12 mouse cellular contexts compared by ENCODE assay signal in the genomic region with DNA sequence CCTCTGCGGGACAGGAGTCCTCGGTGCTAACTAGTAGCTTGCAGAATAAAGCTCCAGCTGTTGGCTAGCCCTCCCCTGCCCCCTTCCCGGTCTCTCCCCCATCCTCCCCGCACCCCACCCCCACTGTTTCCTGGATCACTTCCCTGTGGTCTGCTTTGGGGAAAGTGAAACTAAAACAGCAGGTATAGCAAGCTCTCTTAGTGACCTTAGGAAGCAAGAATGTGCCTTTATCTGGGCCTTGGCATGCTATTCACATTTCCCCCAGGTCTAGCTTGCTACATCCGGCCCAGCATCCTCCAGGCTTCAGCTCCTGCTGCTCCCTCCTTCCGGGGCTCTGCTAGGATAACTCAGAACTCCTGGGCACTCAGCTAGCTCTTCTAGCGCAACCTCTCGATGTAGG. TPM values are rescaled to one million over a fixed set of nuclear protein-coding genes. Genes with fewer than 3 reads are reported as not detected.
DNase-seq lines count a peak whose midpoint lies in the region; ATAC-seq lines count a peak whose summit lies in the region.
"Had no signal": no experiment of that assay in that cellular context is flagged by ENCODE, and none has a peak within 500 bp of the region (broad histone marks: within the 10 kb centered on the region; RNA-seq: fewer than 3 reads in every experiment).

No protein-coding gene starts in this region.

- WGBS in liver, embryonic 16.5 days (ENCODE audit: insufficient replicate concordance) = 11% methylated on average over 8 of the region's 8 CpGs

- no peaks in the 10 kb centered on the region for H3K36me3 ChIP-seq in liver, embryonic 16.5 days (ENCODE audit: control insufficient read depth, insufficient read depth)

- peak; percentile 37 to 47 for DNase-seq in heart, adult 18-20 months
- no peak for DNase-seq in heart, adult 8-10 months (ENCODE audit: low spot score)
- peak; percentile 35 for DNase-seq in Muller cell, postnatal 12 days (ENCODE audit: inconsistent ontology term)
- no peak for DNase-seq in frontal cortex, postnatal 14 days (ENCODE audit: low spot score in 2 of 2)
- no peak for DNase-seq in frontal cortex, postnatal 25 days (ENCODE audit: low spot score in 2 of 2)
- DNase-seq in frontal cortex, adult 2 months (ENCODE audit: extremely low spot score in 1 of 2, low spot score in 1 of 2) = no peak
- DNase-seq: retina, postnatal 1 day had no signal

- peaks cover 13% of the 10 kb centered on the region for H3K4me1 ChIP-seq in liver, embryonic 16.5 days (ENCODE audit: control insufficient read depth, low read depth, low read length)

- peak overlapping the region; percentile 36 for H3K4me2 ChIP-seq in liver, embryonic 16.5 days (ENCODE audit: low read depth, low read length)

- peak; percentile 30 to 57; a peak in 3 of 4 replicates for ATAC-seq in hematopoietic stem cell, adult 5-6 weeks (replicated peaks in 1 of 2; ENCODE audit: insufficient read depth in 1 of 2, low FRiP score in 2 of 2, low TSS enrichment in 1 of 2, low read depth in 1 of 2, poor library complexity in 2 of 2, severe bottlenecking in 2 of 2)
- no peak for ATAC-seq in liver, embryonic 16.5 days (ENCODE audit: low read depth)
- ATAC-seq: CD4-positive, CD25-positive, alpha-beta regulatory T cell, adult 4 months had no signal

- H3K27me3 ChIP-seq in liver, embryonic 16.5 days (ENCODE audit: control insufficient read depth, insufficient read depth, low read depth, low read length) = peaks cover 30% of the 10 kb centered on the region

- peak overlapping the region; percentile 24; the same call in 1 of the 2 replicates for H3K4me3 ChIP-seq in liver, embryonic 16.5 days (ENCODE audit: low read depth, low read length)

- H3K9me3 ChIP-seq in liver, embryonic 16.5 days (replicated peaks; ENCODE audit: control insufficient read depth, low read length) = no peaks in the 10 kb centered on the region

- no peak overlapping the region for H3K9ac ChIP-seq in liver, embryonic 16.5 days (ENCODE audit: low read depth, low read length)

- no peak overlapping the region for H3K27ac ChIP-seq in liver, embryonic 16.5 days (ENCODE audit: low read length)

RNA-seq across cellular contexts. Expression of gene Pou3f1, which starts 10.0 kb away (rescaled TPM):
- total RNA-seq in heart, adult 18-20 months (2021) = under 1 TPM; 0.15 to 0.33 TPM
- under 1 TPM; 0.09 to 0.31 (median 0.14) TPM for total RNA-seq in heart, adult 8-10 months (2022)
- total RNA-seq in hematopoietic stem cell, adult 5-6 weeks (2017) = not detected in 2 replicates
- polyA plus RNA-seq in liver, embryonic 16.5 days (2015; fragmentation: Nextera tagmentation; extraction: Ambion mirVana) = not detected in 2 replicates
- 6.9 and 11.6 TPM in 2 replicates for polyA plus RNA-seq in frontal cortex, adult 2 months (2012; rRNA removed)
- total RNA-seq: common myeloid progenitor, adult 5-6 weeks had no signal
- polyA plus RNA-seq: CD4-positive, CD25-positive, alpha-beta regulatory T cell, adult 4 months had no signal

RNA-seq across cellular contexts. Expression of gene 3100002H09Rik, which starts 36.0 kb away (rescaled TPM):
- not detected for total RNA-seq in heart, adult 18-20 months (2021)
- not detected for total RNA-seq in heart, adult 8-10 months (2022)
- total RNA-seq in hematopoietic stem cell, adult 5-6 weeks (2017) = not detected in 2 replicates
- polyA plus RNA-seq in liver, embryonic 16.5 days (2015; fragmentation: Nextera tagmentation; extraction: Ambion mirVana) = not detected in 2 replicates
- 0.14 and 0.21 TPM in 2 replicates for polyA plus RNA-seq in frontal cortex, adult 2 months (2012; rRNA removed)
- total RNA-seq: common myeloid progenitor, adult 5-6 weeks had no signal
- polyA plus RNA-seq: CD4-positive, CD25-positive, alpha-beta regulatory T cell, adult 4 months; large intestine, adult 2 months had no signal

RNA-seq across cellular contexts. Expression of gene Utp11, which starts 46.8 kb away (rescaled TPM):
- total RNA-seq in heart, adult 18-20 months (2021) = 10 to 100 TPM; 11.0 to 14.0 TPM
- total RNA-seq in heart, adult 8-10 months (2022) = 10 to 100 TPM; 12.4 to 14.5 (median 13.7) TPM
- total RNA-seq in hematopoietic stem cell, adult 5-6 weeks (2017) = 77.8 and 93.4 TPM in 2 replicates
- 19.9 and 22.7 TPM in 2 replicates for polyA plus RNA-seq in liver, embryonic 16.5 days (2015; fragmentation: Nextera tagmentation; extraction: Ambion mirVana)
- polyA plus RNA-seq in frontal cortex, adult 2 months (2012; rRNA removed) = 19.0 and 20.7 TPM in 2 replicates

RNA-seq across cellular contexts. Expression of gene Fhl3, which starts 53.9 kb away (rescaled TPM):
- 10 to 100 TPM in 1 of 2 experiments, 1 to 10 TPM in 1; 8.2 to 13.8 TPM for total RNA-seq in heart, adult 18-20 months (2021)
- 10 to 100 TPM in 2 of 4 experiments, 1 to 10 TPM in 2; 8.8 to 18.8 (median 11.2) TPM for total RNA-seq in heart, adult 8-10 months (2022)
- 9.7 and 15.5 TPM in 2 replicates for total RNA-seq in hematopoietic stem cell, adult 5-6 weeks (2017)
- polyA plus RNA-seq in liver, embryonic 16.5 days (2015; fragmentation: Nextera tagmentation; extraction: Ambion mirVana) = 2.5 TPM in 2 replicates
- 2.0 and 2.2 TPM in 2 replicates for polyA plus RNA-seq in frontal cortex, adult 2 months (2012; rRNA removed)

Comparison
In these comparisons a context has a peak if more than half of its experiments do, and no peak if none do; other contexts are left out.
1. DNase-seq: peak in heart, adult 18-20 months (2 of 2) and Muller cell, postnatal 12 days (single experiment); none in heart, adult 8-10 months (single experiment), frontal cortex, postnatal 14 days (0 of 2), frontal cortex, postnatal 25 days (0 of 2) and frontal cortex, adult 2 months (0 of 2).